Mouse (Mus musculus) CD4-positive, CD25-positive, alpha-beta regulatory T cell, adult 9 weeks (primary cell): ENCODE measurements around the gene Olfr45. TPM values are rescaled to one million over a fixed set of nuclear protein-coding genes. Genes with fewer than 3 reads are reported as not detected.

Source experiments
- polyA plus RNA-seq: library from polyadenylated mRNA; unstranded; fragments of 100-300 nt; shearing (Covaris generic); gene quantifications from one replicate; pipeline ENCODE4 v1.2.1, GENCODE M21; 2017

Olfr45 gene
- not detected for polyA plus RNA-seq

DNA sequence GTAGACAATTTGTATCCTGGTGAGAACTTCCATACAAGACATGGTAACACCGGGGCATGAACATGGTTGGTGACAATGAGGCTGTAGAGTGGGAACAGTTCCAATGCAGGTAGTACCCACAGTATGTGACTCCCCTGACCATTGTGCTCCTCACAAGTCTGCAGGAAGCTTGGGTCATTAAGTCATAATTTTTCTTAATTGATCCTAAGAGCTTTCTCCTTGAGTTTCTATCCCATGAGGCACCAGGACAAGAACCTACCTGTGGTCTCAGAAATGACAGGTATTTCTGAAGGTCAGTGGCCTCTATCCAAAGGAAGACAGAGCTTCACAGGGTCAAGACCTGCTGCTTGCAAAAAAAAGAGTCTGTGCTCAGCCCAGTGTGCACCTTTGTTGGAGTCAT, at the start of gene Olfr45:
Gene Olfr45, plus strand, starts transcription at position 301 of the 400 bp plus-strand sequence.

DNA sequence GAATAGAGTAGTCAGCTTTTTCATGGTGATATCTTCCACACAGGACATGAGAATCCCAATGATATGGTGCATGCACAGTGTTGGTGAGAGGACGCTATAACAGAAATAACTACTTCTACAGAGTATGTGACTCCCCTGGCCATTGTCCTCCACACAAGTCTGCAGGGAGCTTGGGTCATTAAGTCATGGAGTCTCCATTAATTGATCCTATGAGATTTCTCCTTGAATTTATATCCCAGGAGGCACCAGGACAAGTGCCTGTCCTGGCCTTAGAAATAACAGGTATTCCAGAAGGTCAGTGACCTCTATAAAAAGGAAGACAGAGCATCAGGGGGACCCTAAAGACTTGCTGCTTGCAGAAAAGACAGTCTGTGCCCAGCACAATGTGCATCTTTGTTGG, 35.6 kb upstream of the Olfr45 start, which contains the start of gene Olfr53:
Gene Olfr53, plus strand, starts transcription at position 301 of the 400 bp plus-strand sequence.

DNA sequence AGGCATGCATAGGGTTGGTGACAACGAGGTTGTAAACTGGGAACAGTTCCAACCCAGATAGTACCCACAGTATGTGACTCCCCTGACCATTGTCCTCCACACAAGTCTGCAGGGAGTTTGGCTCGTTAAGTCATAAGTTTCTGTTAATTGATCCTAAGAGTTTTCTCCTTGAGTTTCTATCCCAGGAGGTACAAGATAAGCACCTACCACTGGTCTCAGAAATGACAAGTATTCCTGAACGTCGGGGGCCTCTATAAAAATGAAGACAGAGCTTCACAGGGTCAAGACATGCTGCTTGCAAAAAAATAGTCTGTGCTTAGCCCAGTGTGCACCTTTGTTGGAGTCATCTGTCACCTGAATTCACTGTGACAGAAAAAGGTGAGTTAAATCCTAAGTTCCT, 22.1 kb upstream of the Olfr45 start, which contains the start of gene Olfr539:
Gene Olfr539, plus strand, starts transcription at position 301 of the 400 bp plus-strand sequence.

DNA sequence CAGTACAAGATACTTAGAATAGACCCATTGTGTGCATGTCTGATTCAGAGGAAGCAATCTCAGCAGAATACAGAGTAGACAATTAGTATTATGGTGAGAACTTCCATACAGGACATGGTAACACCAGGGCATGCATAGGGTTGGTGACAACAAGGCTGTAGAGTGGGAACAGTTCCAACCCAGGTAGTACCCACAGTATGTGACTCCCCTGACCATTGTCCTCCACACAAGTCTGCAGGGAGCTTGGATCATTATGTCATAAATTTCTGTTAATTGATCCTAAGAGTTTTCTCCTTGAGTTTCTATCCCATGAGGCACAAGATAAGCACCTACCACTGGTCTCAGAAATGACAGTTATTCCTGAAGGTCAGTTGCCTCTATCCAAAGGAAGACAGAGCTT, 15.2 kb downstream of the Olfr45 start, which contains the start of gene Olfr541:
Gene Olfr541, plus strand, starts transcription at position 301 of the 400 bp plus-strand sequence.

Other genes with a start within 250 kb of the Olfr45 start
- not detected for gene Olfr533, start 218.6 kb upstream of the Olfr45 start, polyA plus RNA-seq
- not detected for gene Olfr535, start 197.7 kb upstream of the Olfr45 start, polyA plus RNA-seq
- not detected for gene Olfr536, start 174.6 kb upstream of the Olfr45 start, polyA plus RNA-seq
- not detected for gene Olfr538, start 114.1 kb upstream of the Olfr45 start, polyA plus RNA-seq
- gene Olfr46, start 80.7 kb upstream of the Olfr45 start, polyA plus RNA-seq: not detected
- not detected for gene Olfr61, start 53.0 kb upstream of the Olfr45 start, polyA plus RNA-seq
- gene Olfr53, start 35.5 kb upstream of the Olfr45 start, polyA plus RNA-seq: not detected
- gene Olfr539, start 22.0 kb upstream of the Olfr45 start, polyA plus RNA-seq: 0.02 TPM
- gene Olfr541, start 15.3 kb downstream of the Olfr45 start, polyA plus RNA-seq: not detected
- not detected for gene Cyp2e1, start 81.8 kb downstream of the Olfr45 start, polyA plus RNA-seq
- 0.40 TPM for gene Syce1, start 105.9 kb downstream of the Olfr45 start, polyA plus RNA-seq
- gene Zfp941, start 140.2 kb downstream of the Olfr45 start, polyA plus RNA-seq: 0.46 TPM
- not detected for gene Urah, start 153.1 kb downstream of the Olfr45 start, polyA plus RNA-seq
- not detected for gene Scgb1c1, start 163.6 kb downstream of the Olfr45 start, polyA plus RNA-seq
- not detected for gene Odf3, start 165.9 kb downstream of the Olfr45 start, polyA plus RNA-seq
- not detected for gene Gm45785, start 174.4 kb downstream of the Olfr45 start, polyA plus RNA-seq
- 163 TPM for gene Ric8a, start 175.0 kb downstream of the Olfr45 start, polyA plus RNA-seq
- 65.2 TPM for gene Bet1l, start 175.6 kb downstream of the Olfr45 start, polyA plus RNA-seq
- 270 TPM for gene Psmd13, start 200.0 kb downstream of the Olfr45 start, polyA plus RNA-seq
- 10.4 TPM for gene Sirt3, start 200.4 kb downstream of the Olfr45 start, polyA plus RNA-seq
- gene Cox8b, start 218.5 kb downstream of the Olfr45 start, polyA plus RNA-seq: not detected
- not detected for gene Nlrp6, start 239.0 kb downstream of the Olfr45 start, polyA plus RNA-seq